12 mouse cellular contexts compared by ENCODE assay signal in the genomic region with DNA sequence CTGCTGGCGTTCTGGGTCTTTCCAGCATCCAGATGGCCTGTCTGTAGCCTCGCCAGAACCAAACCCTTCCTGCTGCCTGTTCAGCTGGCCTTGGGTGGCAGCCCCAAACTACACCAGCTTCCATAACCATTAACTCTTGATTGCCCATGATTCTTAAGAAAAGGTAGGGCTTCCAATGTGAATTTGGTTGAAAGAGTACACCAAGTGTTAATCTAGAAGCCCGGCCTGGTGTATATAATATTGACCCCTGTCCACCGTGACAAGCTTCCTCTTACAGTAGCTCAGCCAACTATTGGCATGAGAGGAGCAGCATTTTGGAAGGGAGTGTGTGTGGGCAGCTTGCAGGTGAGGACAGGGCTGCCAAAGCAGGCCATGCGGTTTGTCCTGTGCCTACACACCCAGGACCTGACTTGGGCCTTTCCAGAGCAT. TPM values are rescaled to one million over a fixed set of nuclear protein-coding genes. Genes with fewer than 3 reads are reported as not detected.
DNase-seq lines count a peak whose midpoint lies in the region; ATAC-seq and TF ChIP-seq lines count a peak whose summit lies in the region.
"Had no signal": no experiment of that assay in that cellular context is flagged by ENCODE, and none has a peak within 500 bp of the region (broad histone marks: within the 10 kb centered on the region; RNA-seq: fewer than 3 reads in every experiment).

No protein-coding gene starts in this region.

- no peak for ATAC-seq in intestine, postnatal 0 days

- no peak for TF ChIP-seq CTCF in cerebellum, adult 2 months (IDR thresholded peaks at IDR 0.05; ENCODE audit: borderline replicate concordance, insufficient read depth, low read depth, low read length)
- no peak for TF ChIP-seq CTCF in intestine, postnatal 0 days (IDR thresholded peaks at IDR 0.05; ENCODE audit: low read depth)

- H3K36me3 ChIP-seq in intestine, postnatal 0 days (ENCODE audit: control insufficient read depth, insufficient read depth): no peaks in the 10 kb centered on the region
- H3K36me3 ChIP-seq: limb, embryonic 15.5 days; lung, embryonic 15.5 days had no signal

- H3K4me2 ChIP-seq in intestine, postnatal 0 days (replicated peaks; ENCODE audit: low read depth): no peak overlapping the region
- H3K4me2 ChIP-seq: limb, embryonic 15.5 days; lung, embryonic 15.5 days had no signal

- no peak overlapping the region for H3K9ac ChIP-seq in intestine, postnatal 0 days (ENCODE audit: low read depth, low read length)
- H3K9ac ChIP-seq: limb, embryonic 15.5 days; lung, embryonic 15.5 days had no signal

- peaks cover 16% of the 10 kb centered on the region for H3K4me1 ChIP-seq in cerebellum, adult 2 months (ENCODE audit: control insufficient read depth, insufficient read depth, low read length)
- no peaks in the 10 kb centered on the region for H3K4me1 ChIP-seq in intestine, postnatal 0 days (replicated peaks; ENCODE audit: control insufficient read depth, insufficient read depth, low read length)

- WGBS in cerebellum, adult 2 months: 8% methylated on average over 5 of the region's 5 CpGs
- 73% methylated on average over 5 of the region's 5 CpGs for WGBS in intestine, postnatal 0 days

- DNase-seq in layer of hippocampus, adult 11-12 months (ENCODE audit: low spot score): peak; percentile 25
- no peak for DNase-seq in layer of hippocampus, adult 9-11 months
- DNase-seq in thymus, postnatal 4 days: peak; percentile 34
- DNase-seq in thymus, postnatal 14 days: no peak
- peak; percentile 82 to 93 for DNase-seq in cerebellum, adult 2 months
- no peak for DNase-seq in urinary bladder, adult 2 months (ENCODE audit: low spot score)
- DNase-seq: heart, adult 18-20 months; kidney, postnatal 14 days had no signal

- H3K27ac ChIP-seq in cerebellum, adult 2 months (ENCODE audit: insufficient read depth, low read length): peak overlapping the region; percentile 92
- no peak overlapping the region for H3K27ac ChIP-seq in intestine, postnatal 0 days (ENCODE audit: low read depth, low read length)
- H3K27ac ChIP-seq: limb, embryonic 15.5 days; lung, embryonic 15.5 days had no signal

- H3K27me3 ChIP-seq in cerebellum, adult 2 months (ENCODE audit: control insufficient read depth, insufficient read depth, low read length): no peaks in the 10 kb centered on the region
- H3K27me3 ChIP-seq in intestine, postnatal 0 days (replicated peaks; ENCODE audit: control insufficient read depth, insufficient read depth, low read length): no peaks in the 10 kb centered on the region
- H3K27me3 ChIP-seq: limb, embryonic 15.5 days; lung, embryonic 15.5 days had no signal

- no peak overlapping the region for H3K4me3 ChIP-seq in cerebellum, adult 2 months (replicated peaks; ENCODE audit: insufficient read depth, low read depth, low read length)
- no peak overlapping the region for H3K4me3 ChIP-seq in intestine, postnatal 0 days (ENCODE audit: low read depth, low read length)
- H3K4me3 ChIP-seq: erythroblast, embryonic 14.5 days; limb, embryonic 15.5 days; lung, embryonic 15.5 days had no signal

- no peaks in the 10 kb centered on the region for H3K9me3 ChIP-seq in intestine, postnatal 0 days (ENCODE audit: control insufficient read depth)
- H3K9me3 ChIP-seq: limb, embryonic 15.5 days; lung, embryonic 15.5 days had no signal

- peak; percentile 20; the same call in 1 of the 2 replicates for TF ChIP-seq POLR2A in cerebellum, adult 2 months (IDR thresholded peaks at IDR 0.05; ENCODE audit: borderline replicate concordance, insufficient read depth, low read length)

RNA-seq across cellular contexts. Expression of a gene that starts 14.2 kb away (rescaled TPM):
- 177 and 179 TPM in 2 replicates for polyA plus RNA-seq in cerebellum, adult 2 months (2012; rRNA removed)
- 205 and 212 TPM in 2 replicates for polyA plus RNA-seq in intestine, postnatal 0 days (2015; fragmentation: Nextera tagmentation; extraction: Ambion mirVana)
- polyA plus RNA-seq in urinary bladder, adult 2 months (2012; rRNA removed): 181 and 227 TPM in 2 replicates

RNA-seq across cellular contexts. Expression of a gene that starts 35.6 kb away (rescaled TPM):
- 44.9 and 50.5 TPM in 2 replicates for polyA plus RNA-seq in cerebellum, adult 2 months (2012; rRNA removed)
- polyA plus RNA-seq in intestine, postnatal 0 days (2015; fragmentation: Nextera tagmentation; extraction: Ambion mirVana): 137 and 140 TPM in 2 replicates
- polyA plus RNA-seq in urinary bladder, adult 2 months (2012; rRNA removed): 68.1 and 81.6 TPM in 2 replicates

Comparison
In these comparisons a context has a peak if more than half of its experiments do, and no peak if none do; other contexts are left out.
1. DNase-seq: peak in layer of hippocampus, adult 11-12 months (single experiment), thymus, postnatal 4 days (single experiment) and cerebellum, adult 2 months (2 of 2); none in layer of hippocampus, adult 9-11 months (single experiment), thymus, postnatal 14 days (single experiment) and urinary bladder, adult 2 months (single experiment).